Mouse (Mus musculus): Measurements from ENCODE around the gene Olfr1388.
A peak's percentile ranks its signal among the peaks of the same experiment; 100 is the strongest.
"Not testable (repeated sequence)": the region's sequence is repeated elsewhere in the genome, so short reads cannot be mapped to it uniquely, and the experiment has no call there.

Olfr1388 gene

DNA sequence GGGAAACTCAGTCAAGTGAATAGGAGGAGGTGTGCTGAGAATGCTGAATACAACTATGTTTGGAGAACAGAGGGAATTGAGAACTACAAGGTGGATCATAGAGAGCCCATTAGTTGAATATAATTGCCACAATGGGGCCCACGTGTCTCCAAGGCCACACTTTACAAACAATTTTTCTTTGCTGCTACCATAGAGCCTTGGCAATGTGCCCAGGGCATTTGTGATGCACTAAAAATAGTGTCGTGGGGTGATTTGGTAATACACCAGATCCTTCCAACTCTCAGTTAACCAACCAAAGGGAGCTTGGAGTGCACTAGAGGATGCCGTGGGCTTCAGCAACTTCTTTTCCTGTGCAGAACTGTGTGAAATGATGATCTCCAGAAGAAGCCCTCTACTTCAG is at the start of gene Olfr1388:
Gene Olfr1388 (plus strand): TSS at position 214 of the 400 bp plus-strand sequence.
- DNase-seq (ENCODE audit: low spot score in 2 of 2): no peak

GRCm38 (mm10) chr11:49392707-49393106 is 43.7 kb upstream of the Olfr1388 start:
- not testable (repeated sequence) for DNase-seq (ENCODE audit: low spot score in 2 of 2)

GRCm38 (mm10) chr11:49406784-49407183 is 29.6 kb upstream of the Olfr1388 start:
- DNase-seq (ENCODE audit: low spot score in 2 of 2): no peak

DNA sequence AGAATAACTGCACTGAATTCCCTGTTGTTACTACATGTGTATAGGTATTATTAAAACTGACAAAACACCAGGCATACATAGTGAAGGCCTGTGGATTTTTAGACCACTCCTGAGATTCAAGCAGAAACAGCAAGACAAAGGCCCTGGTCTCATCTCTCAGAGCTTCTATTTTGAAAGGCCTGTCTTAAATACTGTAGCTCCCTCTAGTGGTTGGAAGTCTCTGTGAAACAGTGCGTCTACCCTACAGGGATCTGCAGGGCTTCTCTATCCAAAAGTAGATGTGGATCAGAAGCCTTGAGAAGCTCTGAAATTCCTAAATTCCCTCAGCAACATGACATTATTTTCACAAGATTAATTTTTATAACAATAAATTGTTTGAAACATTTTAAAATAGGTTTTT is 25.9 kb upstream of the Olfr1388 start:
- DNase-seq (ENCODE audit: low spot score in 2 of 2): peak in 1 of 2 experiments; percentile 45

GRCm38 (mm10) chr11:49422767-49423166 is 13.7 kb upstream of the Olfr1388 start, which contains the start of gene Olfr1389:
Gene Olfr1389 (plus strand): TSS chr11:49423067.
- no peak for DNase-seq (ENCODE audit: low spot score in 2 of 2)

DNA sequence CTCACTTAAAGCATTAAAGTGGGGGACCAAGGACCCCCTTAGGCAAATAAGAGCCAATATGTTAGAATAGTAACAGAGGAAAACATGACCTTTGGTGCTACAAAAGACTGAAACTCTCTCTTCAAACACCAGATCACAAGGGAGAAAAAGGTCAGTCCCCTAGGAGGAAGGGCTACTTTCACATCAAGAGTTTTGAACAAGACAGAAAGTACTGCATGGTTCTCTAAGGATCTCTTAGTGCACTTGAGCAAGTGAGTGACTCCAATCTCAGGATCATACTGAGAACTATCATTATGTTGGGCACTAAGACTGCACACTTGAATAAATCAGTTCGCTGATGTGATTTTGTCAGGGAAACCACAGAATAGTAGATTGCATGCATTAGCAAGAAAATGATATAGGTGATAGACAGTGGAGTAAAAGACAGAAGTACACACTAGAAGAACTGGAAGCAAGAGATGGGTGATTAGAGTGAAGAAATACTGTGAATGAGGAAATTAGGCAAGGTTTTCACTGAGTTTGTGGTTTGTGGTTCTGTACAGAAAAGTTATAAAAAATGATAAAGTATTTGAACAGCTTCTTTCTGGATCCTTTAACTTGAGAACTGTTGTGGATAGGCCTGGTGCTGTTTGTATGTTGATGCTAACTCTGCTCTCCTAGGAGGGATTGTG is 11.0 kb upstream of the Olfr1388 start:
- DNase-seq (ENCODE audit: low spot score in 2 of 2): no peak

DNA sequence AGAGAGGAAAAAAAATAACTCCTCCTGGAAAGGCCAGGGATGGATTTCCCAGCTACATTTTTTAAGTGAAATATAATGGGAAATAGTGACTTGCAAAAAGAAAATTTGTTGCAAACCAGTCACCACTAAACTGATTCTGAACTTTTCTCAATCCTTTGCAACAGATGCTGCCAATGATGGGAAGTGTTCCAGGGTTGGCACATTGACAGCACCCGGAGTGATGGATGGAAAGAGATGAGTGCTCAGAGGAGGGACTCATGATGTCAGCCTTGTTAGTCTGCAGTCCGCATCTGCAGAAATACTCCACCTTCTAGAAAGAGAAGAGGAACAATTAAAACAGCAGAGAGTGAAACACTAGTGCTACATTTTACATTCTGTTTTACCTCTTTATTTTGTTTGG is 6.8 kb upstream of the Olfr1388 start:
- DNase-seq (ENCODE audit: low spot score in 2 of 2): no peak

DNA sequence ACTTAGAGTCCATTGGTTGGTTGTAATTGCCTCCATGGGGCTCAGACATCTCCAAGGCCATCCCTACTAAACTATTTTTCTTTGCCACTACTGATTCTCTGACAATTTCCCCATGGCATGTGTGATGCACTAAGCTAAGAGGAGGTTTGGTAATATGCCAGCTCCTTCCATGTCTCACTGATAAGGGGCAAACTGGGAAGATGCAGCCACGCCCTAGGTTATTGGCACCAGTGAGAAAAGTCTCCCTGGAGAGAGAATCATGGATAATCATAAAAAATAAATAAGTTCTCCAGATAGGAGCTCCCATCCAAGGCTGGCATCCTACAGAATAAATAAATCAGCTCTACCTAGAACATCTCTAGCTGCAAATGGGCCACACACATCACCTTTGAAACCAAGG is 18.6 kb downstream of the Olfr1388 start, which contains the start of gene Olfr1387:
Gene Olfr1387 (plus strand): TSS at position 301 of the 400 bp plus-strand sequence.
- no peak for DNase-seq (ENCODE audit: low spot score in 2 of 2)

DNA sequence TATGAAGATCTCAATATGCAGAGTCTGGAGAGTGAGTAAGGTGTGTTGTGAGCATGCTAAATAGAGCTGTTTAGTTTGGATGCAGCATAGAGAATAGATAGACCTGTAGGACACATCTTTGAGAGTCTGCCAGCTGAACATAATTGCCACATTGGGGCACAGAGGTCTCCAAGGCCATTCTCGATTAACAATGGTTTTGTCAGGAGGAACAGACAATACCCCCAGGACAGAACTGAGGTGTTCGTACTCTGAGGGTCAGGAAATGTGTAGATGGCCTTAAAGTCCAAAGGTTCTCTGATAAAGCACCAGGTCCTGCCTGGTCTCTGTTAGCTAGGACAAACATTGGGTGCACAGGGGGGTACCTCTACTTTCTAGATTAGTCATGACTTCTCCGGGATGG is 28.3 kb downstream of the Olfr1388 start, which contains the start of gene Olfr1386:
Gene Olfr1386 (plus strand): TSS at position 301 of the 400 bp plus-strand sequence.
- DNase-seq (ENCODE audit: low spot score in 2 of 2): not testable (repeated sequence)

GRCm38 (mm10) chr11:49485973-49486372 is 49.5 kb downstream of the Olfr1388 start:
- no peak for DNase-seq (ENCODE audit: low spot score in 2 of 2)

GRCm38 (mm10) chr11:49488770-49489169 is 52.3 kb downstream of the Olfr1388 start, which contains the start of gene Olfr1385:
Gene Olfr1385 (plus strand): TSS chr11:49489070.
- not testable (repeated sequence) for DNase-seq (ENCODE audit: low spot score in 2 of 2)

Data from left cerebral cortex, adult 9 months (tissue).